Mouse (Mus musculus): Measurements from ENCODE around the gene Taar7a. TPM values are rescaled to one million over a fixed set of nuclear protein-coding genes. Genes with fewer than 3 reads are reported as not detected.

Taar7a gene
- polyA plus RNA-seq, 1 experiment from 2014 or later: not detected

- H3K4me3 ChIP-seq (ENCODE audit: low read depth, low read length): no peak within 1 kb of the TSS
- no peak for DNase-seq (ENCODE audit: low spot score)
- 95% methylated on average over 13 of the region's 13 CpGs for WGBS
These were observed 32.8 kb downstream of the Taar7a start, which contains the start of gene Taar4 for GRCm38 (mm10) chr10:23960444-23960915. Gene Taar4, plus strand, starts transcription at chr10:23960494.

GRCm38 (mm10) chr10:23959071-23959470, 34.2 kb downstream of the Taar7a start:
- ATAC-seq (replicated peaks; ENCODE audit: low FRiP score) (no peak), DNase-seq (ENCODE audit: low spot score) (no peak)
- Histone ChIP-seq H3K9me3 (ENCODE audit: control insufficient read depth, low read length) (no peaks in the 10 kb centered on the region), H3K4me1 (replicated peaks; ENCODE audit: control insufficient read depth, insufficient read depth, low read length) (no peaks in the 10 kb centered on the region), H3K27me3 (ENCODE audit: control insufficient read depth, insufficient read depth, low read length) (no peaks in the 10 kb centered on the region), H3K36me3 (ENCODE audit: control insufficient read depth, insufficient read depth, low read length) (no peaks in the 10 kb centered on the region), H3K4me3 (ENCODE audit: low read depth, low read length) (no peak overlapping the region), H3K9ac (ENCODE audit: low read length) (no peak overlapping the region), H3K27ac (ENCODE audit: low read depth, low read length) (no peak overlapping the region), H3K4me2 (ENCODE audit: low read depth, low read length, severe bottlenecking) (no peak overlapping the region)
- 75% methylated on average over 3 of the region's 3 CpGs for WGBS

More at GRCm38 (mm10) chr10:23960444-23960915, 32.8 kb downstream of the Taar7a start, which contains the start of gene Taar4:
- no peak within 1 kb of the TSS for H3K4me2 ChIP-seq (ENCODE audit: low read depth, low read length, severe bottlenecking)
- H3K9me3 ChIP-seq (ENCODE audit: control insufficient read depth, low read length): no peaks in the 10 kb centered on the region
- H3K36me3 ChIP-seq (ENCODE audit: control insufficient read depth, insufficient read depth, low read length): no peaks in the 10 kb centered on the region
- no peaks in the 10 kb centered on the region for H3K4me1 ChIP-seq (replicated peaks; ENCODE audit: control insufficient read depth, insufficient read depth, low read length)
- no peak within 1 kb of the TSS for H3K27ac ChIP-seq (ENCODE audit: low read depth, low read length)
- no peak for ATAC-seq (replicated peaks; ENCODE audit: low FRiP score)
- H3K27me3 ChIP-seq (ENCODE audit: control insufficient read depth, insufficient read depth, low read length): no peaks in the 10 kb centered on the region
- no peak within 1 kb of the TSS for H3K9ac ChIP-seq (ENCODE audit: low read length)

- Histone ChIP-seq H3K4me1 (replicated peaks; ENCODE audit: control insufficient read depth, insufficient read depth, low read length) (no peaks in the 10 kb centered on the region), H3K4me2 (ENCODE audit: low read depth, low read length, severe bottlenecking) (no peak overlapping the region), H3K4me3 (ENCODE audit: low read depth, low read length) (no peak overlapping the region), H3K27ac (ENCODE audit: low read depth, low read length) (no peak overlapping the region), H3K9ac (ENCODE audit: low read length) (no peak overlapping the region), H3K9me3 (ENCODE audit: control insufficient read depth, low read length) (no peaks in the 10 kb centered on the region), H3K27me3 (ENCODE audit: control insufficient read depth, insufficient read depth, low read length) (no peaks in the 10 kb centered on the region), H3K36me3 (ENCODE audit: control insufficient read depth, insufficient read depth, low read length) (no peaks in the 10 kb centered on the region)
- 86% methylated on average over 6 of the region's 6 CpGs for WGBS
- no peak for ATAC-seq (replicated peaks; ENCODE audit: low FRiP score)
- no peak for DNase-seq (ENCODE audit: low spot score)
These were observed 41.6 kb downstream of the Taar7a start for GRCm38 (mm10) chr10:23951714-23952113.

- Histone ChIP-seq H3K36me3 (ENCODE audit: control insufficient read depth, insufficient read depth, low read length) (no peaks in the 10 kb centered on the region), H3K9me3 (ENCODE audit: control insufficient read depth, low read length) (no peaks in the 10 kb centered on the region), H3K4me3 (ENCODE audit: low read depth, low read length) (no peak within 1 kb of the TSS), H3K9ac (ENCODE audit: low read length) (no peak within 1 kb of the TSS), H3K4me1 (replicated peaks; ENCODE audit: control insufficient read depth, insufficient read depth, low read length) (no peaks in the 10 kb centered on the region), H3K27me3 (ENCODE audit: control insufficient read depth, insufficient read depth, low read length) (no peaks in the 10 kb centered on the region), H3K4me2 (ENCODE audit: low read depth, low read length, severe bottlenecking) (no peak within 1 kb of the TSS), H3K27ac (ENCODE audit: low read depth, low read length) (no peak within 1 kb of the TSS)
- DNase-seq (ENCODE audit: low spot score): no peak
- ATAC-seq (replicated peaks; ENCODE audit: low FRiP score): no peak
- 89% methylated on average over 16 of the region's 16 CpGs for WGBS
These were observed 43.7 kb downstream of the Taar7a start, which contains the start of gene Taar3 for GRCm38 (mm10) chr10:23949508-23950005. Gene Taar3, plus strand, starts transcription at chr10:23949558.

- ATAC-seq (replicated peaks; ENCODE audit: low FRiP score) (no peak), DNase-seq (ENCODE audit: low spot score) (no peak)
- Histone ChIP-seq H3K36me3 (ENCODE audit: control insufficient read depth, insufficient read depth, low read length) (no peaks in the 10 kb centered on the region), H3K9ac (ENCODE audit: low read length) (no peak overlapping the region), H3K4me2 (ENCODE audit: low read depth, low read length, severe bottlenecking) (no peak overlapping the region), H3K9me3 (ENCODE audit: control insufficient read depth, low read length) (no peaks in the 10 kb centered on the region), H3K4me3 (ENCODE audit: low read depth, low read length) (no peak overlapping the region), H3K4me1 (replicated peaks; ENCODE audit: control insufficient read depth, insufficient read depth, low read length) (no peaks in the 10 kb centered on the region), H3K27me3 (ENCODE audit: control insufficient read depth, insufficient read depth, low read length) (no peaks in the 10 kb centered on the region), H3K27ac (ENCODE audit: low read depth, low read length) (no peak overlapping the region)
- 77% methylated on average over 7 of the region's 7 CpGs for WGBS
These were observed 45.3 kb downstream of the Taar7a start for GRCm38 (mm10) chr10:23948026-23948425.

- no peak for DNase-seq (ENCODE audit: low spot score)
- no peaks in the 10 kb centered on the region for H3K36me3 ChIP-seq (ENCODE audit: control insufficient read depth, insufficient read depth, low read length)
These were observed 50.8 kb downstream of the Taar7a start for GRCm38 (mm10) chr10:23942465-23942864.

More at GRCm38 (mm10) chr10:23942465-23942864, 50.8 kb downstream of the Taar7a start:
- H3K27ac ChIP-seq (ENCODE audit: low read depth, low read length): no peak overlapping the region
- ATAC-seq (replicated peaks; ENCODE audit: low FRiP score): no peak
- no peak overlapping the region for H3K9ac ChIP-seq (ENCODE audit: low read length)
- H3K27me3 ChIP-seq (ENCODE audit: control insufficient read depth, insufficient read depth, low read length): no peaks in the 10 kb centered on the region
- H3K4me1 ChIP-seq (replicated peaks; ENCODE audit: control insufficient read depth, insufficient read depth, low read length): no peaks in the 10 kb centered on the region
- no peaks in the 10 kb centered on the region for H3K9me3 ChIP-seq (ENCODE audit: control insufficient read depth, low read length)
- no peak overlapping the region for H3K4me2 ChIP-seq (ENCODE audit: low read depth, low read length, severe bottlenecking)
- H3K4me3 ChIP-seq (ENCODE audit: low read depth, low read length): no peak overlapping the region
- WGBS: 71% methylated on average over 5 of the region's 5 CpGs

Other genes starting within 250 kb of the Taar7a start
- 130 and 155 TPM in 2 replicates for gene Rps12, start 206.2 kb downstream of the Taar7a start, polyA plus RNA-seq (2014; fragmentation: Nextera tagmentation; extraction: Ambion mirVana)
- 15.9 and 20.9 TPM in 2 replicates for gene Slc18b1, start 196.5 kb downstream of the Taar7a start, polyA plus RNA-seq (2014; fragmentation: Nextera tagmentation; extraction: Ambion mirVana)
- not detected in 2 replicates for gene Vnn3, start 142.0 kb downstream of the Taar7a start, polyA plus RNA-seq (2014; fragmentation: Nextera tagmentation; extraction: Ambion mirVana)
- 1.5 and 3.7 TPM in 2 replicates for gene Vnn1, start 98.8 kb downstream of the Taar7a start, polyA plus RNA-seq (2014; fragmentation: Nextera tagmentation; extraction: Ambion mirVana)
- not detected in 2 replicates for gene Taar1, start 73.1 kb downstream of the Taar7a start, polyA plus RNA-seq (2014; fragmentation: Nextera tagmentation; extraction: Ambion mirVana)
- not detected in 2 replicates for gene Taar2, start 54.9 kb downstream of the Taar7a start, polyA plus RNA-seq (2014; fragmentation: Nextera tagmentation; extraction: Ambion mirVana)
- gene Taar3, start 43.9 kb downstream of the Taar7a start, polyA plus RNA-seq (2014; fragmentation: Nextera tagmentation; extraction: Ambion mirVana): not detected in 2 replicates
- gene Taar4, start 33.0 kb downstream of the Taar7a start, polyA plus RNA-seq (2014; fragmentation: Nextera tagmentation; extraction: Ambion mirVana): not detected in 2 replicates
- gene Taar5, start 22.8 kb downstream of the Taar7a start, polyA plus RNA-seq (2014; fragmentation: Nextera tagmentation; extraction: Ambion mirVana): not detected in 2 replicates
- not detected in 2 replicates for gene Taar6, start 7.8 kb downstream of the Taar7a start, polyA plus RNA-seq (2014; fragmentation: Nextera tagmentation; extraction: Ambion mirVana)
- not detected in 2 replicates for gene Taar7b, start 6.5 kb upstream of the Taar7a start, polyA plus RNA-seq (2014; fragmentation: Nextera tagmentation; extraction: Ambion mirVana)
- not detected in 2 replicates for gene Taar7d, start 33.7 kb upstream of the Taar7a start, polyA plus RNA-seq (2014; fragmentation: Nextera tagmentation; extraction: Ambion mirVana)
- not detected in 2 replicates for gene Taar7e, start 44.1 kb upstream of the Taar7a start, polyA plus RNA-seq (2014; fragmentation: Nextera tagmentation; extraction: Ambion mirVana)
- gene Taar7f, start 56.0 kb upstream of the Taar7a start, polyA plus RNA-seq (2014; fragmentation: Nextera tagmentation; extraction: Ambion mirVana): not detected in 2 replicates
- not detected in 2 replicates for gene Taar8a, start 83.0 kb upstream of the Taar7a start, polyA plus RNA-seq (2014; fragmentation: Nextera tagmentation; extraction: Ambion mirVana)
- gene Taar8b, start 98.8 kb upstream of the Taar7a start, polyA plus RNA-seq (2014; fragmentation: Nextera tagmentation; extraction: Ambion mirVana): not detected in 2 replicates
- not detected in 2 replicates for gene Taar8c, start 108.4 kb upstream of the Taar7a start, polyA plus RNA-seq (2014; fragmentation: Nextera tagmentation; extraction: Ambion mirVana)
- not detected in 2 replicates for gene Taar9, start 116.1 kb upstream of the Taar7a start, polyA plus RNA-seq (2014; fragmentation: Nextera tagmentation; extraction: Ambion mirVana)
- gene Stx7, start 155.8 kb upstream of the Taar7a start, polyA plus RNA-seq (2014; fragmentation: Nextera tagmentation; extraction: Ambion mirVana): 78.5 and 87.3 TPM in 2 replicates
- gene Moxd1, start 230.0 kb upstream of the Taar7a start, polyA plus RNA-seq (2014; fragmentation: Nextera tagmentation; extraction: Ambion mirVana): 2.6 and 2.9 TPM in 2 replicates